8 mouse cellular contexts compared by ENCODE assay signal in genomic region chr11:55031991-55032280, GRCm38 (mm10). TPM values are rescaled to one million over a fixed set of nuclear protein-coding genes. Genes with fewer than 3 reads are reported as not detected.
DNase-seq lines count a peak whose midpoint lies in the region; ATAC-seq and TF ChIP-seq lines count a peak whose summit lies in the region.

No protein-coding gene starts in this region.

- peaks cover 4% of the 10 kb centered on the region for H3K27me3 ChIP-seq in hindbrain, embryonic 11.5 days (ENCODE audit: control insufficient read depth, insufficient read depth, low read length)
- H3K27me3 ChIP-seq in midbrain, embryonic 10.5 days (ENCODE audit: low read depth, poor library complexity, severe bottlenecking), result peaks cover 50% of the 10 kb centered on the region

- H3K9ac ChIP-seq in ES-E14 (ENCODE audit: insufficient read depth, low read depth, low read length, poor library complexity, severe bottlenecking), result 0 out of 2 replicates have a peak overlapping the region, but pooled peaks have one; percentile 18
- H3K9ac ChIP-seq in hindbrain, embryonic 11.5 days (ENCODE audit: low read depth, low read length), result no peak overlapping the region

- DNase-seq in heart, adult 11 months, result peak; percentile 93
- DNase-seq in heart, adult 8-10 months (ENCODE audit: low spot score), result no peak
- DNase-seq in ES-E14 (ENCODE audit: low read depth, low spot score), result no peak
- DNase-seq in hindbrain, embryonic 11.5 days (ENCODE audit: low spot score), result no peak
- peak; percentile 17 for DNase-seq in midbrain, embryonic 10.5 days (ENCODE audit: low spot score)
- DNase-seq in cerebellum, adult 11 months, result no peak
- no peak for DNase-seq in frontal cortex, postnatal 14 days (ENCODE audit: low spot score in 2 of 2)
- no peak for DNase-seq in spleen, postnatal 36 days (ENCODE audit: low spot score in 2 of 2)

- 38% methylated on average over 1 of the region's 4 CpGs for WGBS in hindbrain, embryonic 11.5 days
- 38% methylated on average over 1 of the region's 4 CpGs for WGBS in midbrain, embryonic 10.5 days

- peak overlapping the region; percentile 53 to 79; a peak in 3 of 4 replicates for H3K4me3 ChIP-seq in ES-E14 (ENCODE audit: insufficient read depth in 1 of 2, low read depth in 1 of 2, low read length in 2 of 2, poor library complexity in 1 of 2, severe bottlenecking in 1 of 2)
- H3K4me3 ChIP-seq in hindbrain, embryonic 11.5 days (ENCODE audit: low read depth, low read length), result peak overlapping the region; percentile 41
- peak overlapping the region; percentile 67; the same call in 1 of the 2 replicates for H3K4me3 ChIP-seq in midbrain, embryonic 10.5 days

- no peak for ATAC-seq in hindbrain, embryonic 11.5 days (ENCODE audit: low FRiP score)

- H3K4me1 ChIP-seq in ES-E14 (ENCODE audit: control insufficient read depth in 2 of 2, insufficient read depth in 2 of 2, low read length in 2 of 2, poor library complexity in 1 of 2), result peaks cover 4 to 20% of the 10 kb centered on the region in 2 experiments
- H3K4me1 ChIP-seq in hindbrain, embryonic 11.5 days (replicated peaks; ENCODE audit: control insufficient read depth, insufficient read depth, low read length), result no peaks in the 10 kb centered on the region; the same call in none of the 2 replicates
- peaks cover 32% of the 10 kb centered on the region for H3K4me1 ChIP-seq in midbrain, embryonic 10.5 days

- in situ Hi-C loops in ES-E14 (cut with MboI; ENCODE audit: low sequenced_read_pairs in 2 of 2, unreplicated experiment in 2 of 2), result no loop called here

- no peaks in the 10 kb centered on the region for H3K9me3 ChIP-seq in ES-E14 (ENCODE audit: control insufficient read depth, insufficient read depth, low read depth, low read length)
- no peaks in the 10 kb centered on the region for H3K9me3 ChIP-seq in hindbrain, embryonic 11.5 days (ENCODE audit: control insufficient read depth, low read length)
- no peaks in the 10 kb centered on the region for H3K9me3 ChIP-seq in midbrain, embryonic 10.5 days (replicated peaks)

- no peaks in the 10 kb centered on the region for H3K36me3 ChIP-seq in ES-E14 (ENCODE audit: control insufficient read depth, insufficient read depth, low read length, poor library complexity, severe bottlenecking)
- H3K36me3 ChIP-seq in hindbrain, embryonic 11.5 days (ENCODE audit: control insufficient read depth, insufficient read depth, low read length), result no peaks in the 10 kb centered on the region
- no peaks in the 10 kb centered on the region for H3K36me3 ChIP-seq in midbrain, embryonic 10.5 days

- H3K4me2 ChIP-seq in hindbrain, embryonic 11.5 days (replicated peaks; ENCODE audit: low read depth, low read length), result peak overlapping the region; percentile 8

- H3K27ac ChIP-seq in ES-E14 (ENCODE audit: insufficient read depth, low read depth, low read length, poor library complexity, severe bottlenecking), result no peak overlapping the region; the same call in 1 of the 2 replicates
- H3K27ac ChIP-seq in hindbrain, embryonic 11.5 days (ENCODE audit: low read depth, low read length), result no peak overlapping the region
- H3K27ac ChIP-seq in midbrain, embryonic 10.5 days (replicated peaks), result peak overlapping the region; percentile 63

TF ChIP-seq in ES-E14, 5 proteins besides CTCF, POLR2A, EP300 and RAD21:
- TF ChIP-seq HCFC1 (IDR thresholded peaks at IDR 0.05; ENCODE audit: borderline replicate concordance, insufficient read depth, low read length) (no peak), ZC3H11A (IDR thresholded peaks at IDR 0.05; ENCODE audit: borderline replicate concordance, low read depth, low read length) (no peak), ZNF384 (IDR thresholded peaks at IDR 0.05; ENCODE audit: low read depth, low read length) (no peak), CHD2 (IDR thresholded peaks at IDR 0.05; ENCODE audit: low read depth, low read length) (no peak), MAFK (IDR thresholded peaks at IDR 0.05; ENCODE audit: insufficient read depth, low read depth, low read length) (no peak)

RNA-seq across cellular contexts. Expression of gene Anxa6, which starts 1.3 kb away (rescaled TPM):
- total RNA-seq in heart, adult 8-10 months (2022), result 100 to 1,000 TPM; 202 to 217 (median 212) TPM
- total RNA-seq in ES-E14 (2012; rRNA removed), result 121 and 125 TPM in 2 replicates
- 90.2 and 91.6 TPM in 2 replicates for polyA plus RNA-seq in hindbrain, embryonic 11.5 days (2014; fragmentation: Nextera tagmentation; extraction: Ambion mirVana)
- 53.9 and 71.1 TPM in 2 replicates for polyA plus RNA-seq in midbrain, embryonic 10.5 days (2016; fragmentation: Nextera tagmentation; extraction: Ambion mirVana)

RNA-seq across cellular contexts. Expression of gene Ccdc69, which starts 46.0 kb away (rescaled TPM):
- total RNA-seq in heart, adult 8-10 months (2022), result 1 to 10 TPM; 5.9 to 9.4 (median 6.5) TPM
- 0.16 and 0.22 TPM in 2 replicates for total RNA-seq in ES-E14 (2012; rRNA removed)
- polyA plus RNA-seq in hindbrain, embryonic 11.5 days (2014; fragmentation: Nextera tagmentation; extraction: Ambion mirVana), result 0.36 and 1.1 TPM in 2 replicates
- polyA plus RNA-seq in midbrain, embryonic 10.5 days (2016; fragmentation: Nextera tagmentation; extraction: Ambion mirVana), result 0.34 and 0.39 TPM in 2 replicates

Comparison
In these comparisons a context has a peak if more than half of its experiments do, and no peak if none do; other contexts are left out.
1. DNase-seq: peak in heart, adult 11 months (single experiment) and midbrain, embryonic 10.5 days (single experiment); none in heart, adult 8-10 months (single experiment), ES-E14 (single experiment), hindbrain, embryonic 11.5 days (single experiment), cerebellum, adult 11 months (single experiment), frontal cortex, postnatal 14 days (0 of 2) and spleen, postnatal 36 days (0 of 2).
2. Peak in every context shown above with its lines, with median percentiles within 50 percentile points of each other: H3K4me3 ChIP-seq.